Mouse (Mus musculus): ENCODE data around the gene Tmem117.

The Tmem117 gene

GRCm38 (mm10) chr15:94893201-94893600 lies 264.2 kb downstream of the Tmem117 start:
- no peak for DNase-seq (ENCODE audit: low spot score in 2 of 2)

- no peak for DNase-seq (ENCODE audit: low spot score in 2 of 2)
Observed at GRCm38 (mm10) chr15:94894086-94894485, 265.1 kb downstream of the Tmem117 start.

- DNase-seq (ENCODE audit: low spot score in 2 of 2): no peak
Observed at GRCm38 (mm10) chr15:94895681-94896080, 266.6 kb downstream of the Tmem117 start.

GRCm38 (mm10) chr15:94903188-94903587 lies 274.2 kb downstream of the Tmem117 start:
- DNase-seq (ENCODE audit: low spot score in 2 of 2): no peak

GRCm38 (mm10) chr15:94904672-94905407 lies 275.8 kb downstream of the Tmem117 start:
- no peak for DNase-seq (ENCODE audit: low spot score in 2 of 2)

- DNase-seq (ENCODE audit: low spot score in 2 of 2): no peak
Observed at GRCm38 (mm10) chr15:94921672-94922071, 292.6 kb downstream of the Tmem117 start.

GRCm38 (mm10) chr15:94927986-94928385 lies 299.0 kb downstream of the Tmem117 start:
- no peak for DNase-seq (ENCODE audit: low spot score in 2 of 2)

GRCm38 (mm10) chr15:94930743-94931142 lies 301.7 kb downstream of the Tmem117 start:
- DNase-seq (ENCODE audit: low spot score in 2 of 2): peak; percentile 26 to 46

GRCm38 (mm10) chr15:94933044-94933443 lies 304.0 kb downstream of the Tmem117 start:
- DNase-seq (ENCODE audit: low spot score in 2 of 2): no peak

GRCm38 (mm10) chr15:94933480-94933879 lies 304.4 kb downstream of the Tmem117 start:
- DNase-seq (ENCODE audit: low spot score in 2 of 2): peak in 1 of 2 experiments; percentile 29

- no peak for DNase-seq (ENCODE audit: low spot score in 2 of 2)
Observed at GRCm38 (mm10) chr15:94941954-94942353, 312.9 kb downstream of the Tmem117 start.

- DNase-seq (ENCODE audit: low spot score in 2 of 2): no peak
Observed at GRCm38 (mm10) chr15:94942465-94942864, 313.4 kb downstream of the Tmem117 start.

GRCm38 (mm10) chr15:94943891-94944290 lies 314.9 kb downstream of the Tmem117 start:
- no peak for DNase-seq (ENCODE audit: low spot score in 2 of 2)

- no peak for DNase-seq (ENCODE audit: low spot score in 2 of 2)
Observed at GRCm38 (mm10) chr15:94951382-94952048, 322.5 kb downstream of the Tmem117 start.

GRCm38 (mm10) chr15:94956697-94957096 lies 327.7 kb downstream of the Tmem117 start:
- DNase-seq (ENCODE audit: low spot score in 2 of 2): no peak

GRCm38 (mm10) chr15:94957202-94957601 lies 328.2 kb downstream of the Tmem117 start:
- no peak for DNase-seq (ENCODE audit: low spot score in 2 of 2)

- DNase-seq (ENCODE audit: low spot score in 2 of 2): peak; percentile 35 to 60
Observed at GRCm38 (mm10) chr15:94967004-94967403, 338.0 kb downstream of the Tmem117 start.

GRCm38 (mm10) chr15:94968403-94969180 lies 339.6 kb downstream of the Tmem117 start:
- DNase-seq (ENCODE audit: low spot score in 2 of 2): no peak

- peak in 1 of 2 experiments; percentile 45 for DNase-seq (ENCODE audit: low spot score in 2 of 2)
Observed at GRCm38 (mm10) chr15:94981798-94982197, 352.8 kb downstream of the Tmem117 start.

GRCm38 (mm10) chr15:94995352-94995751 lies 366.3 kb downstream of the Tmem117 start:
- no peak for DNase-seq (ENCODE audit: low spot score in 2 of 2)

- DNase-seq (ENCODE audit: low spot score in 2 of 2): peak in 1 of 2 experiments; percentile 22
Observed at GRCm38 (mm10) chr15:95005121-95005824, 376.2 kb downstream of the Tmem117 start.

GRCm38 (mm10) chr15:95022251-95022650 lies 393.2 kb downstream of the Tmem117 start:
- DNase-seq (ENCODE audit: low spot score in 2 of 2): peak; percentile 66 to 77
